Comparison of ENCODE assay signal across 16 mouse cellular contexts in genomic region chr19:16970612-16971011, GRCm38 (mm10).
"Had no signal": no experiment of that assay in that cellular context is flagged by ENCODE, and none has a peak within 500 bp of the region (broad histone marks: within the 10 kb centered on the region; RNA-seq: fewer than 3 reads in every experiment).

No protein-coding gene starts in this region.

- H3K27me3 ChIP-seq: limb, embryonic 12.5 days; neural tube, embryonic 15.5 days had no signal

- H3K9me3 ChIP-seq: limb, embryonic 12.5 days; midbrain, embryonic 10.5 days; neural tube, embryonic 15.5 days had no signal

- H3K4me2 ChIP-seq: limb, embryonic 12.5 days; neural tube, embryonic 15.5 days had no signal

- H3K4me3 ChIP-seq: limb, embryonic 12.5 days; midbrain, embryonic 10.5 days; myocyte; neural tube, embryonic 15.5 days had no signal

- H3K36me3 ChIP-seq: limb, embryonic 12.5 days; midbrain, embryonic 10.5 days; neural tube, embryonic 15.5 days had no signal

- ATAC-seq: intestine, postnatal 0 days had no signal

- H3K9ac ChIP-seq: limb, embryonic 12.5 days; liver, embryonic 14.5 days; neural tube, embryonic 15.5 days had no signal

- DNase-seq: kidney, adult 8-10 months; kidney, postnatal 36 days; liver; lung, adult 18-20 months; lung, postnatal 36 days; midbrain, embryonic 14.5 days; right cerebral cortex, postnatal 14 days; thymus, postnatal 4 days had no signal

- H3K27ac ChIP-seq: kidney, postnatal 0 days; limb, embryonic 12.5 days; liver, embryonic 14.5 days; midbrain, embryonic 10.5 days; neural tube, embryonic 15.5 days; stomach, postnatal 0 days had no signal

- H3K4me1 ChIP-seq: limb, embryonic 12.5 days; midbrain, embryonic 10.5 days; neural tube, embryonic 15.5 days had no signal
